Mouse (Mus musculus) midbrain, embryonic 16.5 days (tissue): ENCODE results near the gene Ctdspl. TPM values are rescaled to one million over a fixed set of nuclear protein-coding genes. Genes with fewer than 3 reads are reported as not detected.
A peak's percentile ranks its signal among the peaks of the same experiment; 100 is the strongest.

Experiments used
- ATAC-seq: fragments of 200-750 bp; cut with Nextera tagmentation; 2 replicates; pipeline ENCODE4 v1.8.0; 2017; ENCODE audit warnings: moderate TSS enrichment
- H3K27ac ChIP-seq: fragments of 300-500 bp; sonication (generic); 2 replicates; pipeline ENCODE4 v1.5.1; 2014; ENCODE audit warnings: mild to moderate bottlenecking, low read length, mixed read lengths
- H3K27me3 ChIP-seq: fragments of 300-500 bp; sonication (generic); 2 replicates; pipeline ENCODE4 v1.6.1; 2014; ENCODE audit warnings: low read depth, low read length, mixed read lengths; ENCODE audit not compliant: control insufficient read depth, insufficient read depth
- H3K36me3 ChIP-seq: fragments of 300-500 bp; sonication (generic); 2 replicates; pipeline ENCODE4 v1.6.1; 2014; ENCODE audit warnings: mild to moderate bottlenecking, low read length, moderate library complexity, mixed read lengths; ENCODE audit not compliant: control insufficient read depth, insufficient read depth
- H3K4me1 ChIP-seq: fragments of 300-500 bp; sonication (generic); 2 replicates; pipeline ENCODE4 v1.6.1; 2014; ENCODE audit warnings: mild to moderate bottlenecking, low read length, mixed read lengths; ENCODE audit not compliant: control insufficient read depth, insufficient read depth
- H3K4me2 ChIP-seq: fragments of 300-500 bp; sonication (generic); 2 replicates; pipeline ENCODE4 v1.6.1; 2014; ENCODE audit warnings: mild to moderate bottlenecking, low read length, mixed read lengths
- H3K4me3 ChIP-seq: fragments of 300-500 bp; sonication (generic); 2 replicates; pipeline ENCODE4 v1.5.1; 2014; ENCODE audit warnings: low read depth, mild to moderate bottlenecking, low read length, moderate library complexity, mixed read lengths
- H3K9ac ChIP-seq: fragments of 300-500 bp; sonication (generic); 2 replicates; pipeline ENCODE4 v1.6.1; 2014; ENCODE audit warnings: low read depth, low read length, mixed read lengths
- H3K9me3 ChIP-seq: fragments of 300-500 bp; sonication (generic); replicated peaks from 2 replicates; pipeline ENCODE4 v1.6.1; 2014; ENCODE audit warnings: mild to moderate bottlenecking, low read length, mixed read lengths; ENCODE audit not compliant: control insufficient read depth, poor library complexity, severe bottlenecking
- WGBS: fragments of 180-500 bp; shearing (Covaris S2); extraction: QIAGEN DNeasy Blood & Tissue Kit; methylation state at CpG from one replicate; pipeline ENCODE4 v1.1.7; 2014; 5-methylcytosine and 5-hydroxymethylcytosine counted together
- polyA plus RNA-seq: library from polyadenylated mRNA; unstranded; fragments of >200 nt; fragmentation: Nextera tagmentation; extraction: Ambion mirVana; gene quantifications from 2 replicates; pipeline ENCODE4 v1.2.1, GENCODE M21; 2015

The Ctdspl gene
- polyA plus RNA-seq, 1 experiment from 2014 or later, result 10.9 TPM

DNA sequence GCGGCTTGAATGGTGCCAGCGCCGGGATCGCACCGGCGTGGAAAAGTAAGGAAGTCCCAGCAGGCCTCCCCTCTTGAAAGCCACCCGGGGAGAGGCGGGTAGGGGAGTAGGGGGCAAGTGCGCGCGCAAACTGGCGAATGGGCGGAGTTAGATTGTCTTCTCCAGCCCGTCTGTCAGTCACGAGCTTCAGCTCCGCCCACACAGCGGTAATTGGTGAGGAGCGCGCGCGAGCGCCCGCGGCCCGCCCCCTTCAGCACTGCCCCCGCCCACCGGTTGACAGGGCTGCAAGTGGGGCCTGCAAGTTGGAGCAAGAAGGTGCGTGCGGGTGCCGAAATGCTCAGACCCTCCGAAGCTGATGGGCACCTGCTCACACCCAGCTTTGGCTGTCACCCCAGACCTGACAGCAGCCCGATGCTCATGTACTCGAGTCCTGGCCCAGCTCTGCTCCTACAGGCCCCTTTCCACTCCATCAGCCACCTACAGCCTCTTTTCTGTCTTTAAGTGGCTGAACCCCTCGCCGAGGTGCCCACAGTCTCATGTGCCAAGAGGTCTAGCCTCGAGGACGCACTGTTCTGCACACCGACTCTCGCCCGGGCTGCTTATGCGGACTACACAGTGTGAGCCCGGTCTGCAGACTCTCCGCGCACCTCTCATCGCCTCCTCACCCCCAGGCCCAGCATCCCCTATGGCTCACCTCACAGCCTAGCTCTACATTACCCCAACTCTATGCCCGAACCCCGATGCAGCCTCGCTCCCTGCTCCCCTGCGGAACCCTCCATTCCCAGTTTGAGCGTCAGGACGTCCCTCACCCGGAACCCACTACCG is 755 bp upstream of the Ctdspl start:
- H3K4me2 ChIP-seq, result peak overlapping the region; percentile 95
- no peaks in the 10 kb centered on the region for H3K36me3 ChIP-seq
- H3K4me3 ChIP-seq, result peak overlapping the region; percentile 71
- ATAC-seq, result peak; percentile 89
- H3K9ac ChIP-seq, result peak overlapping the region; percentile 83
- peaks cover 25% of the 10 kb centered on the region for H3K4me1 ChIP-seq
- H3K27ac ChIP-seq, result peak overlapping the region; percentile 87
- under 1% methylated on average over 52 of the region's 53 CpGs for WGBS
- no peaks in the 10 kb centered on the region for H3K9me3 ChIP-seq
- no peaks in the 10 kb centered on the region for H3K27me3 ChIP-seq

DNA sequence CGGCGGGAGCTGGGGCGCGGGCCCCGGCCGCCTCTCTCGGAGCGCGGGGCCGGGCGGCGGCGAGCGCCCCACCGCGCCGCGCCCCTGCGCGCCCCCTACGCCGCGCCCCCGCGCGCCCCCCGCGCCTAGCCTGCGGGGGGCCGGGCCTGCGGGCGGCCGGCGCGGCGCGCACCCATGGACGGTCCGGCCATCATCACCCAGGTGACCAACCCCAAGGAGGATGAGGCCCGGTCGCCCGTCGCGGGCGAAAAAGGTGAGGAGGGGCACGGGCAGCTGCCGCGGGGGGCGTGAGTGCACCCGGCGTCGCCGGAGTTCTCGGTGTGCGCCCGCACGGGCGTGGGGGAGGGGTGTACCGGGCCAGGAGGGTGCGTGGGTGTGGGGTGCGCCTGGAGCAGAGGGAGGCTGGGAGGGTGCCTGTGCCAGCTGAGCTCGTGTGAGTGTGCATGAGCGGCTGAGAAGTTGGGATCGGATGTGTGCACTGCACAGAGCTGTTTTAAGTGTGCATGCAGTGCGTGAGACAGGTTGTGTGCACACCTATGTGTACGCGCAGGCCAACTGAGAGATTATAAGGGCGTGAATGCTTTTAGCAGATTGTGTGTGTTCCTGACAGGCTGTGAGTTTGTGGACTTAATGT is 552 bp downstream of the Ctdspl start:
- Histone ChIP-seq H3K27ac (peak overlapping the region; percentile 87), H3K27me3 (no peaks in the 10 kb centered on the region), H3K4me3 (peak overlapping the region; percentile 71), H3K4me1 (peaks cover 25% of the 10 kb centered on the region), H3K36me3 (no peaks in the 10 kb centered on the region), H3K4me2 (peak overlapping the region; percentile 95), H3K9ac (peak overlapping the region; percentile 83), H3K9me3 (no peaks in the 10 kb centered on the region)
- 4% methylated on average over 36 of the region's 68 CpGs for WGBS
- ATAC-seq, result peak; percentile 19

DNA sequence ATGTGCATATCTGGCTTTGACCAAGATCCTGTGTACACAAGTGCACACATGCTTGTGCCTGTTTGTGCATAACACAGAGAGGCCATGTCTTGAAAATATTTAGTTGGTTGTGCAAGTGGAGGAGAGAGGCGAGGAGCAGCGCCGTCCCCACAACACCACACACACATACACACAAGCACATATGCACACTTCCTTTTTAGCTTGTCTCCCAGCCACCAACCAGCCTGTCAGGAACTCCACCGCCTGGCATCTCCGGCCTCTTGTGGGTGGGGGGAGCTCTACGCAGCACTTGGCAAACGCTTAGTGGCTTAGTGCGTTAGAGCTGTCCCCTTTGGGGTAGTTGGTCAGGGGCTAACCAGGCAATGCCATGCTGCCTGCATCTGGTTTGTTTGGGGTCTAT is 1.2 kb downstream of the Ctdspl start:
- 44% methylated on average over 8 of the region's 8 CpGs for WGBS
- no peak for ATAC-seq
- no peaks in the 10 kb centered on the region for H3K27me3 ChIP-seq

DNA sequence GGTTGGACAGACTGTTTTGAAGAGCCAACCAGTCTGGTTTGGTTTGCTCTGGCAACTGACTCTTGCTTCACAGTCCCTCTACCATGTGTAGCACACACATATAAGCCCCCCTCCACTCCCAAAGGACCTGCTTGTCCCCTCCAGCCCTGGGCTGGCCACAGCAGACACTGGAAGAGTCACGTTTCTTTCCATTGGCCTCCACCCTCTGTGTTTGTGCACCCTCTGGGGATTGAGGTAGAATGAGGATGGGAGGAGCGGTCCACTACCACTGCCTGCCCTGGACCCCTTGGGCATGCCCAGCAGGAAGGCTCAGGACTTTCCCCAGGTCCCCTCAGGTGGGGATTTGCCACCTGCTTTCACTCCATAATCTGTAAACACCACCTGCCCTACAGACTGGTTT is 1.8 kb downstream of the Ctdspl start:
- no peak overlapping the region for H3K4me3 ChIP-seq
- no peaks in the 10 kb centered on the region for H3K36me3 ChIP-seq
- ATAC-seq, result no peak
- no peak overlapping the region for H3K27ac ChIP-seq
- peak overlapping the region; percentile 95 for H3K4me2 ChIP-seq
- H3K9ac ChIP-seq, result no peak overlapping the region
- H3K4me1 ChIP-seq, result peaks cover 25% of the 10 kb centered on the region
- WGBS, result 47% methylated on average over 2 of the region's 2 CpGs
- H3K27me3 ChIP-seq, result no peaks in the 10 kb centered on the region
- H3K9me3 ChIP-seq, result no peaks in the 10 kb centered on the region

More for the DNA sequence above, 1.2 kb downstream of the Ctdspl start:
- no peaks in the 10 kb centered on the region for H3K36me3 ChIP-seq
- H3K9me3 ChIP-seq, result no peaks in the 10 kb centered on the region
- H3K4me1 ChIP-seq, result peaks cover 25% of the 10 kb centered on the region
- H3K9ac ChIP-seq, result peak overlapping the region; percentile 83
- H3K27ac ChIP-seq, result peak overlapping the region; percentile 87
- H3K4me2 ChIP-seq, result peak overlapping the region; percentile 95
- H3K4me3 ChIP-seq, result peak overlapping the region; percentile 71

DNA sequence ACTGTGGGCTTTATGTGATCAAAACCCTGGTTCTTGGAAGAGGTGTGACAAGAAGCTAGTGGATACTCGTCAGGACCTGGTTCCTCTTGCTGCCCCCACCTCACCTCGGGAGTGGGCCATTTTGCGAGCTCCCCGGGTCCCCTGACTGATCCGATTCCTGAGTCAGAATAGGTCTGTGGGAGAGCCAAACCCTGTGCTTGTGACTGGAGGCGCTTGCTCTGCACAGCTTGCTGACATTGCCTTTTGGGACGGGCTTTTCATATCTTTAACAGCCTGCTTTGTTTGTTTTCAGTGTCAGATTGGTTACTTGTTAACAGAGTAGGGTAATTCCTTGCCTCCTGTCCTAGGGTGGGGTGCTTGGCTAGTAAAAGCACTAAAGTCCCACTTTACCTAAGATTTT is 2.4 kb downstream of the Ctdspl start:
- no peak overlapping the region for H3K4me3 ChIP-seq
- no peaks in the 10 kb centered on the region for H3K9me3 ChIP-seq
- peak overlapping the region; percentile 95 for H3K4me2 ChIP-seq
- H3K4me1 ChIP-seq, result peaks cover 25% of the 10 kb centered on the region
- H3K27ac ChIP-seq, result no peak overlapping the region
- H3K27me3 ChIP-seq, result no peaks in the 10 kb centered on the region
- no peak overlapping the region for H3K9ac ChIP-seq
- H3K36me3 ChIP-seq, result no peaks in the 10 kb centered on the region
- WGBS, result 60% methylated on average over 7 of the region's 7 CpGs
- ATAC-seq, result no peak

DNA sequence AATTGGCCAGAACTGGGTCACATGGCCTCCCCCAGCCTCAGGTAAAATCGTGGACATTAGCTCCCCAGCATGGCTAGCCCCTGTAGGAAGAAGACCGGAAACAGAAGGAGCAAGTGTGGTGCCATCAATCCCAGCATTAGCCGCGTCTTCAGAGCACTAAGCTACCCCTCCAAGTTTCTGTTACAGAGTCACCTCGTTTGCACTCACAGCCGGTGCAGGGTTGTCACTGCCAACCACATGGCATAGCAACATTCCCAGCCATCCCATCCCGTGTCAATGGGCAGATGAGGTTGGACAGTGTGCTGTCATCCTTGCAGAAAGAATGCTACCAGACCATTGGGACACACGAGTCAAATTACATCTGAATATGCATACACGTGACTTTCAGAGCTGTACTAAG is 4.4 kb downstream of the Ctdspl start:
- no peak overlapping the region for H3K4me3 ChIP-seq
- WGBS, result 77% methylated on average over 9 of the region's 9 CpGs
- no peaks in the 10 kb centered on the region for H3K36me3 ChIP-seq
- H3K4me1 ChIP-seq, result peaks cover 17% of the 10 kb centered on the region
- H3K27ac ChIP-seq, result no peak overlapping the region
- H3K9ac ChIP-seq, result no peak overlapping the region
- H3K4me2 ChIP-seq, result no peak overlapping the region
- H3K27me3 ChIP-seq, result no peaks in the 10 kb centered on the region
- no peaks in the 10 kb centered on the region for H3K9me3 ChIP-seq
- ATAC-seq, result no peak

DNA sequence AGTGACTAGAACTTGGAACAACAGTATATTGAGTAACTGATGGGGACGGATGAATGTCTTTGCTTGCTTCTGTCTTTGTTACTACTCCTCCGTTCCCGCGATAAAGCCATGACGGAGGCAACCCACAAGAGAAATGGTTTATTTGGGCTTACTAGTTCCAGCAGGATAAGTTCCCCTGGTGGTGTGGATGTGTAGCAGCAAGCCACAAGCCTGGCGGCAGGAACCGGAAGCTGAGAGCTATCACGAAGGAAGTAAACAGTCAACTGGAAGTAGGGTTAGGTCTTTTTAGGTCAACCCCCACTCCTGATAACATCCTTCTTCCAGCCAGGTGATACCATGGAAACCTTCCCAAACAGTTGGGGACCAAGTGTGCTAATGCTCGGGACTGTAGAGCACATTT is 7.5 kb downstream of the Ctdspl start:
- ATAC-seq, result no peak
- H3K9me3 ChIP-seq, result no peaks in the 10 kb centered on the region
- no peak overlapping the region for H3K9ac ChIP-seq
- 97% methylated on average over 9 of the region's 9 CpGs for WGBS
- H3K4me1 ChIP-seq, result 0 out of 2 replicates have a peak, but pooled peaks cover 4% of the 10 kb centered on the region
- H3K36me3 ChIP-seq, result no peaks in the 10 kb centered on the region
- no peak overlapping the region for H3K4me3 ChIP-seq
- no peaks in the 10 kb centered on the region for H3K27me3 ChIP-seq
- no peak overlapping the region for H3K4me2 ChIP-seq
- H3K27ac ChIP-seq, result no peak overlapping the region

DNA sequence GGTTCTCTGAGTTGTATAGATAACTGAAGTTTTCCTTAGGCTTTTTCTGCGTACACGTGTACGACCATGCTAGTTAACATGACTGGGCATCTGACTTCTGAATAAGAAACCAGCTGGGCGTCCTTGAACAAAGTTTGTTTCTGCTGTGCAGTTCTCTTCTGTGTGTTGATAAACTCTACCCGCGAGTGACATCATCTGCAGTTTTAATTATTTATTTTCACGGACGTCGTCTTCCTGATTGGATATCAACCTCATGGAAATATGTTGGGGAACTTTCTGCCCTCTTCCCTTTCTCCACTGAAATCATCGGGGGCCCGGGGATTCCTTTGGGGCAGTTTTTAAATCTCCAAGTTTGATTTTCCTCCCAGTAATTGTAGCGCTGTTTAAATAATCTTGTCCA is 8.1 kb downstream of the Ctdspl start:
- Histone ChIP-seq H3K4me2 (no peak overlapping the region), H3K27ac (no peak overlapping the region), H3K4me3 (no peak overlapping the region), H3K4me1 (0 out of 2 replicates have a peak, but pooled peaks cover 4% of the 10 kb centered on the region), H3K27me3 (no peaks in the 10 kb centered on the region), H3K9me3 (no peaks in the 10 kb centered on the region), H3K9ac (no peak overlapping the region), H3K36me3 (no peaks in the 10 kb centered on the region)
- ATAC-seq, result no peak
- 83% methylated on average over 12 of the region's 12 CpGs for WGBS

DNA sequence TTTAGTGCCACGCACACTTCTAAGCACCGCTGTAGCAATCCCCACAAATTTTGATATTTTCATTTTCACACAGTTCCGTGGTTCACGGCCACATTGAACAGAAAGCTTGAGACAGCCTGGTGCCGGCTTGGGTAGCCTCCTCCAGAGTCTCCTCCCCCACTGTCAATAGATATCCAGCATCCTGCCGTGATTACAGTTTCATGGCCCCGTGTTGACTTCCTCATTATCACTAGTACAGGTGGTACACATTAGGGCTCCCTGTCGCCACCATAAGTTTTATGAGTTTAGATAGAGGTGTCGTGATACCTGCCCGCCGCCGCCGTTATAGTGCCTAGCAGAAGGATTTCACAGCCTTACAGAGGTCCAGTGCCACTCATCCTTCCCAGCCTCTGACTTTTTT is 8.8 kb downstream of the Ctdspl start:
- Histone ChIP-seq H3K27ac (no peak overlapping the region), H3K27me3 (no peaks in the 10 kb centered on the region), H3K9ac (no peak overlapping the region), H3K4me1 (0 out of 2 replicates have a peak, but pooled peaks cover 4% of the 10 kb centered on the region), H3K4me3 (no peak overlapping the region), H3K4me2 (no peak overlapping the region), H3K9me3 (no peaks in the 10 kb centered on the region), H3K36me3 (no peaks in the 10 kb centered on the region)
- ATAC-seq, result no peak
- WGBS, result 90% methylated on average over 13 of the region's 13 CpGs
